Mouse (Mus musculus): ENCODE results near the gene Rdh7.

GRCm38 (mm10) chr10:127878262-127879057, 10.2 kb downstream of the Rdh7 start:
- no peak for TF ChIP-seq CTCF (IDR thresholded peaks at IDR 0.05; ENCODE audit: insufficient read depth, low read length)
- TF ChIP-seq POLR2A (IDR thresholded peaks at IDR 0.05; ENCODE audit: borderline replicate concordance, extremely low read depth, low read depth, low read length) = no peak
